Mouse (Mus musculus): ENCODE results near the gene Zfp113.

GRCm38 (mm10) chr5:138199576-138199975, 44.0 kb upstream of the Zfp113 start:
- TF ChIP-seq CTCF (IDR thresholded peaks at IDR 0.05; ENCODE audit: extremely low read depth, insufficient read length, insufficient replicate concordance, low read depth, low read length), result no peak
- TF ChIP-seq POLR2A (IDR thresholded peaks at IDR 0.05; ENCODE audit: low read depth, low read length), result no peak

All from small intestine, adult 2 months (tissue).